Mouse (Mus musculus) liver, embryonic 14.5 days (tissue): ENCODE measurements around the gene Gm20431. TPM values are rescaled to one million over a fixed set of nuclear protein-coding genes. Genes with fewer than 3 reads are reported as not detected.

Experiments
- ATAC-seq: fragments of 200-750 bp; cut with Nextera tagmentation; 2 replicates; pipeline ENCODE4 v1.8.0; 2017; ENCODE audit warnings: moderate number of reproducible peaks, mild to moderate bottlenecking, moderate library complexity; ENCODE audit not compliant: insufficient read depth
- DNase-seq, 3 experiments: peaks; one replicate each; pipeline ENCODE4 v3.0.0-alpha.2; 2012 to 2013; ENCODE audit warnings: low read depth in 3 of 3, low spot score in 3 of 3
- H3K27ac ChIP-seq: fragments of 300-500 bp; sonication (generic); 2 replicates; pipeline ENCODE4 v1.5.1; 2014; ENCODE audit warnings: moderate library complexity, mild to moderate bottlenecking, control low read depth, inconsistent platforms
- H3K27me3 ChIP-seq: fragments of 300-500 bp; sonication (generic); 2 replicates; pipeline ENCODE4 v1.6.1; 2014; ENCODE audit warnings: mild to moderate bottlenecking, low read length, moderate library complexity; ENCODE audit not compliant: control insufficient read depth, insufficient read depth
- H3K36me3 ChIP-seq: fragments of 300-500 bp; sonication (generic); replicated peaks from 2 replicates; pipeline ENCODE4 v1.6.1; 2014; ENCODE audit warnings: low read depth; ENCODE audit not compliant: control insufficient read depth, insufficient read depth
- H3K4me1 ChIP-seq, 2 experiments: fragments of 200-500 bp in 1 of 2; fragments of 300-500 bp in 1 of 2; sonication (generic) in 1 of 2; replicated peaks; 2 replicates each; pipeline ENCODE4 v1.6.1; 2012 to 2014; ENCODE audit warnings: antibody characterized with exemption in 1 of 2, inconsistent platforms in 1 of 2, low read length in 1 of 2; ENCODE audit not compliant: control insufficient read depth in 2 of 2, insufficient read depth in 2 of 2
- H3K4me2 ChIP-seq: fragments of 300-500 bp; sonication (generic); 2 replicates; pipeline ENCODE4 v1.6.1; 2014; ENCODE audit warnings: low read depth, mild to moderate bottlenecking, control low read depth, moderate library complexity
- H3K4me3 ChIP-seq, 2 experiments: fragments of 200-500 bp in 1 of 2; fragments of 300-500 bp in 1 of 2; sonication (generic) in 1 of 2; 2 replicates each; pipeline ENCODE4 v1.5.1; 2012 to 2014; ENCODE audit warnings: low read depth in 2 of 2, low read length in 2 of 2, mild to moderate bottlenecking in 2 of 2, control low read depth in 1 of 2, inconsistent platforms in 1 of 2, moderate library complexity in 1 of 2; ENCODE audit not compliant: insufficient read depth in 1 of 2
- H3K9ac ChIP-seq: fragments of 300-500 bp; sonication (generic); replicated peaks from 2 replicates; pipeline ENCODE4 v1.6.1; 2014; ENCODE audit warnings: mild to moderate bottlenecking, control low read depth, moderate library complexity
- H3K9me3 ChIP-seq: fragments of 300-500 bp; sonication (generic); 2 replicates; pipeline ENCODE4 v1.6.1; 2016; ENCODE audit warnings: low read length, mixed read lengths; ENCODE audit not compliant: control insufficient read depth
- CTCF ChIP-seq: IDR thresholded peaks from 2 replicates; pipeline ENCODE4 v1.5.1; 2016; ENCODE audit warnings: antibody characterized with exemption, low read depth, control low read depth
- EP300 ChIP-seq: IDR thresholded peaks from 2 replicates; pipeline ENCODE4 v1.6.1; 2016; ENCODE audit warnings: antibody characterized with exemption, low read depth
- WGBS: fragments of 180-500 bp; shearing (Covaris S2); extraction: QIAGEN DNeasy Blood & Tissue Kit; methylation state at CpG from one replicate; pipeline ENCODE4 v1.1.7; 2014; ENCODE audit not compliant: insufficient replicate concordance; 5-methylcytosine and 5-hydroxymethylcytosine counted together
- polyA plus RNA-seq, 2 experiments: library from polyadenylated mRNA; depleted of rRNA in 1 of 2; stranded (reverse) in 1 of 2; unstranded in 1 of 2; fragments of >200 nt; fragmentation: Nextera tagmentation in 1 of 2; extraction: Ambion mirVana in 1 of 2; gene quantifications; 2 replicates each; pipeline versions ENCODE4 v1.2.1 to v1.2.3; 2012 to 2014

Gene Gm20431
- polyA plus RNA-seq (2012; rRNA removed) (not detected in 2 replicates), polyA plus RNA-seq (2014; fragmentation: Nextera tagmentation; extraction: Ambion mirVana) (0.96 and 2.1 TPM in 2 replicates)

DNA sequence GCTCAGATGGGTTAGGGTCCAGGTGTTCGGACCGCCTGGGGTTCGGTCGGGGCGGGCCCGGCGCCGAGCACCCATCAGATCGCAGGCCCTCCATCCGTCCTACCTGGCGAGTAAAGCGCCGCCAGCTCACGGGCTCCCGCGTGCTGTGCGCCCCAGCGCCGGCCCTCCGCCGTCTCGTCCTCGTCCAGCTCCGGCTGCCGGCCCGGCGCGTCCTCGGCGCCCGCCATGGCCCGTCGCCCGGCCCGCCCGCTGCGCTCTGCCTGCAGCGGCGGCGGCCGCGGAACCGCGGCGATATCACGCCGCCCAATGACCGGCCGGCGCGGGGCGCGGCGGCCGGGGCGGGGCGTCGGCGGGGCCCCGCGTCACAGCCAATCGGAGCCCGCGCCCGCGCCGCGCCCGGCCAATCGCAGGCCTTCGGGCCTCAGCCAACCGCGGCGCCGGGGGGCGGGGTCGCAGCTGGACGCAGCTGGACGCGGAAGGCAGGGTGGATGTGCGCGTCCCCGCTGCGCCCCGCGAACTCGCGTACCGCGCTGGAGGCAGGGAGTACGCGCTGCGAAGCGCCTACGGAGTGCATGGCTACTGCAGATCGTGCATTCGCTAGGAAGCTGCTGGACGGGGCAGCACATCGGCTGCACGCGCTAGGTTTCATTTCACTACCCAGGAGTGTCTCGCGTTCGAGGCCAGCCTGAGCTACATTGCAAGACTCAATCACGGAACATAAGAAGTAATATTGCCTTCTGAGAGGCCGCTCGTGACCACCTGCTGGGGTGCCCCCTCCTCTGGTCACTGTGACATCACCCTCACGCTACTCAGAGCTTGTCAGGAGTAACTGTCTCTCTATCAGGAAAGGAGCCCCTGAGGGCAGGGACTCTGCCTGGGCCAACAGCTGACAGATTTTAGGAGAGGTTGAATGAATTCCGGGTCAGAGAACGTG is at the start of gene Gm20431:
Gm20431 (minus strand) TSS at position 227 of the 934 bp plus-strand sequence.
- peak within 1 kb of the TSS; percentile 75 to 83 for H3K4me3 ChIP-seq
- H3K4me1 ChIP-seq = peaks cover 6 to 16% of the 10 kb centered on the region in 2 experiments
- TF ChIP-seq EP300 (no peak), CTCF (peak; percentile 14; the same call in 1 of the 2 replicates)
- no peaks in the 10 kb centered on the region for H3K9me3 ChIP-seq
- peak within 1 kb of the TSS; percentile 28 for H3K27ac ChIP-seq
- under 1% methylated on average over 99 of the region's 110 CpGs for WGBS
- no peaks in the 10 kb centered on the region for H3K36me3 ChIP-seq
- H3K27me3 ChIP-seq = no peaks in the 10 kb centered on the region
- ATAC-seq (peak; percentile 97), DNase-seq (peak; percentile 84 to 87 (median 86))
- H3K4me2 ChIP-seq = peak within 1 kb of the TSS; percentile 91
- peak within 1 kb of the TSS; percentile 76 for H3K9ac ChIP-seq

DNA sequence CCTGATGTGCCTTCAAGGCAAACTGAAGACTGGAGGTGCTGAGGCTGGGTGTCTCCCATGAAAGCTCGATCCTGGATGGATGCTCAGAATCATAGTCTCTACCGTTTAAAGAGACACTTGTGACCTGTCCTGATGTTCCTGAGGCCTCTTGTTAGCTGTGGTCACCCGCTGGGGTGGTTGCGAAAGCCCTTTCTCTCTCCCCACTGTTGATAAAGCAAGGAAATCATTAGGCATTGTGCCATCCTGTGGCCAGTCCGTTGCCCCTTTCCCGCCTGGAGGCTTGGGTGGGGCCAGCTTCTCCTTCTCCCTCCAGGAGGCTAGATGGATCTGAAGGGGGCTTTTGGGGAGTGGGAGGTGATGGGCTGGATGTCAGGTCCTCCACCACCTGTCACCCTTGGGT is 49.3 kb upstream of the Gm20431 start:
- Histone ChIP-seq H3K36me3 (no peaks in the 10 kb centered on the region), H3K27me3 (no peaks in the 10 kb centered on the region), H3K4me3 (no peak overlapping the region), H3K9ac (no peak overlapping the region), H3K4me1 (peaks cover 0 to 5% of the 10 kb centered on the region in 2 experiments; a peak in 2 of 4 replicates), H3K4me2 (no peak overlapping the region), H3K9me3 (no peaks in the 10 kb centered on the region), H3K27ac (no peak overlapping the region)
- no peak for ATAC-seq
- no peak for DNase-seq
- TF ChIP-seq CTCF (no peak), EP300 (no peak)
- 32% methylated on average over 6 of the region's 6 CpGs for WGBS

DNA sequence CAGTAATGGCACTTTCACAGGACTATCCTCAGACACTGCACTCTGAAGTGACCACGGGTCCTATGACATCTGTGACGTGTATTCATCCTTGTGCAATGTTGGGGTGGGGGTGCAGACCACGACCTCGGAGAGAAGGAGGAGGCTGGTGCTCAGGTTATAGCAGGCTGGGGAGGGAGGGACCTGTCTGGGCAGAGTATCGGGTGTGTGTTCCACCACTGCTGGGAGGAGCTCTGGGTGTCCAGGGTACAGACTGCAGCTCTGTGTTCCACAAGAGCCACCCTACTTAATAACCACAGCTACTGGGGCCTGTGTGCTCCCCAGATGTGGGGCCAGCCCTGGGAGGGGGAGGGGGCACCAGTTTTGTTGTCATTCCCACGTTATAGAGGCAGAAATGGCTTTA is 48.7 kb upstream of the Gm20431 start:
- no peak for TF ChIP-seq EP300
- no peak for TF ChIP-seq CTCF
- H3K4me1 ChIP-seq = peaks cover 0 to 5% of the 10 kb centered on the region in 2 experiments; a peak in 2 of 4 replicates
- no peaks in the 10 kb centered on the region for H3K27me3 ChIP-seq
- ATAC-seq (peak; percentile 21; the same call in 1 of the 2 replicates), DNase-seq (no peak)
- no peaks in the 10 kb centered on the region for H3K9me3 ChIP-seq
- no peak overlapping the region for H3K4me3 ChIP-seq
- no peak overlapping the region for H3K4me2 ChIP-seq
- no peak overlapping the region for H3K27ac ChIP-seq
- 40% methylated on average over 6 of the region's 6 CpGs for WGBS
- no peaks in the 10 kb centered on the region for H3K36me3 ChIP-seq
- no peak overlapping the region for H3K9ac ChIP-seq

DNA sequence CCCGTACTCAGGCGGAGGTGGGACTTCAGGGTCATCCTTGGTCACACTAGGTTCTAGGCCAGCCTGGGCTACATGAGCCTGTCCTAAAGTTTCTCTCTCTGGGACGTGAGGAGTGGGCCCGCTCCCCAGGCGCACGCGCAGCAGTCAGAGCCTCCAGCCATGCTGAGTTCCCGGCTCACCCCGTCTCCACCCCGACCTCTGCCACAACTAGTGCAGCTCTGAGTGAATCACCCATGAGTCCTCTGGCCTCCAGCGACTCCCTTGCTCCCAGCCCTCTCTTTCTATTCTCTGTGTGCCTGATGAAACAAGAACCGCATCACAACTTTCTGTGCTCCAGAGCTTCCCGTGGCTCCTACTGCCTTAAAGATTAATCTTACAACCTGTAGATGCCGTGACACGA is 47.1 kb upstream of the Gm20431 start:
- peaks cover 0 to 5% of the 10 kb centered on the region in 2 experiments; a peak in 2 of 4 replicates for H3K4me1 ChIP-seq
- no peak for TF ChIP-seq CTCF
- TF ChIP-seq EP300 = no peak
- H3K9ac ChIP-seq = no peak overlapping the region
- H3K36me3 ChIP-seq = no peaks in the 10 kb centered on the region
- DNase-seq = no peak
- no peak overlapping the region for H3K4me2 ChIP-seq
- WGBS = 61% methylated on average over 15 of the region's 15 CpGs
- no peaks in the 10 kb centered on the region for H3K9me3 ChIP-seq
- no peak overlapping the region for H3K4me3 ChIP-seq
- no peak for ATAC-seq
- H3K27me3 ChIP-seq = no peaks in the 10 kb centered on the region
- no peak overlapping the region for H3K27ac ChIP-seq
